Mouse (Mus musculus) T-helper 17 cell (primary cell): Measurements from ENCODE around the gene Sumf1.

Source experiments
- in situ Hi-C, 2 experiments: fragments of 300-600 bp; cut with MboI, MseI; formaldehyde crosslinking; loops; 1 replicate in 1 of 2; 2 replicates in 1 of 2; pipeline ENCODE4 v1.15.1; 2025; ENCODE audit warnings: high pct_unique_total_duplicates in 2 of 2

The Sumf1 gene

GRCm38 (mm10) chr6:108152661-108153269 is 32.6 kb downstream of the Sumf1 start:
- in situ Hi-C loops, result no loop called here

GRCm38 (mm10) chr6:108152081-108152480 is 33.3 kb downstream of the Sumf1 start:
- in situ Hi-C loops, result no loop called here

- in situ Hi-C loops, result no loop called here
Observed at GRCm38 (mm10) chr6:108149235-108149634, 36.1 kb downstream of the Sumf1 start.

- in situ Hi-C loops, result no loop called here
Observed at GRCm38 (mm10) chr6:108148435-108148834, 36.9 kb downstream of the Sumf1 start.

- in situ Hi-C loops, result no loop called here
Observed at GRCm38 (mm10) chr6:108146637-108147036, 38.7 kb downstream of the Sumf1 start.

GRCm38 (mm10) chr6:108145941-108146588 is 39.3 kb downstream of the Sumf1 start:
- in situ Hi-C loops, result no loop called here

- in situ Hi-C loops, result no loop called here
Observed at GRCm38 (mm10) chr6:108145241-108145640, 40.1 kb downstream of the Sumf1 start.

- in situ Hi-C loops, result no loop called here
Observed at GRCm38 (mm10) chr6:108142796-108143195, 42.6 kb downstream of the Sumf1 start.

- in situ Hi-C loops, result no loop called here
Observed at GRCm38 (mm10) chr6:108140722-108141490, 44.5 kb downstream of the Sumf1 start.

- in situ Hi-C loops, result no loop called here
Observed at GRCm38 (mm10) chr6:108137031-108137430, 48.4 kb downstream of the Sumf1 start.

- in situ Hi-C loops, result no loop called here
Observed at GRCm38 (mm10) chr6:108136286-108136685, 49.1 kb downstream of the Sumf1 start.

- in situ Hi-C loops, result no loop called here
Observed at GRCm38 (mm10) chr6:108132268-108132935, 53.0 kb downstream of the Sumf1 start.

- in situ Hi-C loops, result no loop called here
Observed at GRCm38 (mm10) chr6:108130718-108131117, 54.7 kb downstream of the Sumf1 start.

- in situ Hi-C loops, result no loop called here
Observed at GRCm38 (mm10) chr6:108126631-108127030, 58.8 kb downstream of the Sumf1 start.

GRCm38 (mm10) chr6:108125474-108125873 is 59.9 kb downstream of the Sumf1 start:
- in situ Hi-C loops, result no loop called here

- in situ Hi-C loops, result no loop called here
Observed at GRCm38 (mm10) chr6:108117881-108118280, 67.5 kb downstream of the Sumf1 start.

- in situ Hi-C loops, result no loop called here
Observed at GRCm38 (mm10) chr6:108114971-108115370, 70.4 kb downstream of the Sumf1 start.

GRCm38 (mm10) chr6:108111693-108112092 is 73.7 kb downstream of the Sumf1 start:
- in situ Hi-C loops, result no loop called here

GRCm38 (mm10) chr6:108110336-108110735 is 75.0 kb downstream of the Sumf1 start:
- in situ Hi-C loops, result no loop called here

GRCm38 (mm10) chr6:108107376-108107775 is 78.0 kb downstream of the Sumf1 start:
- in situ Hi-C loops, result loop anchor here in 1 of 2 experiments (10.0 kb wide), 1 partner anchor 627 kb away; no protein-coding TSS in a partner anchor

GRCm38 (mm10) chr6:108101936-108102830 is 83.2 kb downstream of the Sumf1 start:
- in situ Hi-C loops, result loop anchor here (5.0 to 10.0 kb wide), 4 partner anchors 95 to 633 kb away; no protein-coding TSS in a partner anchor
